Mouse (Mus musculus) cerebellum, adult 2 months (tissue): ENCODE measurements around the gene Adamtsl4. TPM values are rescaled to one million over a fixed set of nuclear protein-coding genes. Genes with fewer than 3 reads are reported as not detected.
"Not testable (repeated sequence)": the region's sequence is repeated elsewhere in the genome, so short reads cannot be mapped to it uniquely, and the experiment has no call there.

Source experiments
- DNase-seq, 2 experiments: peaks; one replicate each; pipeline ENCODE4 v3.0.0; 2021
- H3K27ac ChIP-seq: fragments of 200-500 bp; 2 replicates; pipeline ENCODE4 v1.5.1; 2012; ENCODE audit warnings: low read length, control low read depth, inconsistent platforms; ENCODE audit not compliant: insufficient read depth
- H3K27me3 ChIP-seq: fragments of 200-500 bp; 2 replicates; pipeline ENCODE4 v1.6.1; 2012; ENCODE audit warnings: inconsistent platforms, mild to moderate bottlenecking, low read length, moderate library complexity; ENCODE audit not compliant: control insufficient read depth, insufficient read depth
- H3K4me1 ChIP-seq: fragments of 200-500 bp; 2 replicates; pipeline ENCODE4 v1.6.1; 2011; ENCODE audit warnings: low read length; ENCODE audit not compliant: control insufficient read depth, insufficient read depth
- H3K4me3 ChIP-seq: fragments of 200-500 bp; replicated peaks from 2 replicates; pipeline ENCODE3; 2011; ENCODE audit warnings: mild to moderate bottlenecking, low read depth, low read length, control low read depth; ENCODE audit not compliant: insufficient read depth
- CTCF ChIP-seq: fragments of 200-500 bp; IDR thresholded peaks from 2 replicates; pipeline ENCODE4 v1.5.1; 2011; ENCODE audit warnings: low read depth, mild to moderate bottlenecking, control low read depth, low read length, moderate library complexity, borderline replicate concordance; ENCODE audit not compliant: insufficient read depth
- POLR2A ChIP-seq: fragments of 200-500 bp; IDR thresholded peaks from 2 replicates; pipeline ENCODE4 v1.6.1; 2011; ENCODE audit warnings: low read length, control low read depth, borderline replicate concordance; ENCODE audit not compliant: insufficient read depth
- WGBS: fragments of 180-500 bp; shearing (Covaris S2); methylation state at CpG from one replicate; pipeline ENCODE4 v1.1.7; 2018; 5-methylcytosine and 5-hydroxymethylcytosine counted together
- polyA plus RNA-seq: library from polyadenylated mRNA; depleted of rRNA; stranded (reverse); fragments of >200 nt; gene quantifications from 2 replicates; pipeline ENCODE4 v1.2.3, GENCODE M21; 2012

The Adamtsl4 gene
- polyA plus RNA-seq, 1 experiment = 15.9 TPM

DNA sequence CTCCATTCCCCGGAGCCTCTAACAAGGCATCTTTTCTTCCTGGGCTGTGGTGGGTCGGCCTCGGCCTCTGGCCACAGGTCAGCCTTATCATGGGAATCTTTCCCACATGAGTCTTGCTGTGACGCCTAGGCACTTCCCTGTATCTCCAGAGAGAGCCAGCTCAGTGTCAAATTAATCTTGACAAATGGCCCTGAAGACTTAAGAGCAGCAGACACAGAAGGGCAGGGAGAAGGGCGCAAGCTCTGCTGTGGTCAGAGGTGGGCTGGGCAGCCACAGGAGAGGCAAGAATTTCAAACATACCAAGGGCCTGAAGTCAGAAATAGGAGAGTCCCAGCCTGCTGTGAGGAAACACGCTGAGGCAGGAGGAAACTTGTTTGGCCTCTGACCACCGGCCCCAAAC lies 8.6 kb upstream of the Adamtsl4 start:
- TF ChIP-seq CTCF (no peak), POLR2A (no peak)
- Histone ChIP-seq H3K4me3 (no peak overlapping the region), H3K27ac (no peak overlapping the region; the same call in 1 of the 2 replicates), H3K27me3 (no peaks in the 10 kb centered on the region), H3K4me1 (peaks cover 9% of the 10 kb centered on the region)
- 44% methylated on average over 7 of the region's 7 CpGs for WGBS
- no peak for DNase-seq

DNA sequence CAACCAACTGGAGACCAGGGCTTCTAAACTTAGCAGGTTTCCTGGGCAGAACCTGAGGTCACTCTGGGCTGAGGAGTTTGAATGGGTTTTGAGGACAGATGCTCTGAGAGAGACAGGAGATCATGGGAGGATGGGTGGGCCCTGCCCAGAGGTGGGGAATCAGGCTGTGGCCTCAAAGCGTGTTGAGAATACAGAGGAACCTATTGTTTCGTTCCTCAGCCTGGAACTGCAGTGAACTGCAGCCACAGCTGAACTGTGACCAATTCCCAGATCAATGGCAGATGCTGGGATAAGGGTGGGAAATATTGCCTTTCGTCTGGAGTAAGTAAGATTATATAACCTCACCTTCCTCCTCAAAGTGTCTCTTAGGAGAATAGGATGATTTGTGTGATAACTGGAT lies 8.1 kb upstream of the Adamtsl4 start:
- no peak for DNase-seq
- TF ChIP-seq POLR2A (no peak), CTCF (no peak)
- Histone ChIP-seq H3K4me3 (no peak overlapping the region), H3K4me1 (peaks cover 9% of the 10 kb centered on the region), H3K27me3 (no peaks in the 10 kb centered on the region), H3K27ac (no peak overlapping the region)
- 76% methylated on average over 3 of the region's 3 CpGs for WGBS

DNA sequence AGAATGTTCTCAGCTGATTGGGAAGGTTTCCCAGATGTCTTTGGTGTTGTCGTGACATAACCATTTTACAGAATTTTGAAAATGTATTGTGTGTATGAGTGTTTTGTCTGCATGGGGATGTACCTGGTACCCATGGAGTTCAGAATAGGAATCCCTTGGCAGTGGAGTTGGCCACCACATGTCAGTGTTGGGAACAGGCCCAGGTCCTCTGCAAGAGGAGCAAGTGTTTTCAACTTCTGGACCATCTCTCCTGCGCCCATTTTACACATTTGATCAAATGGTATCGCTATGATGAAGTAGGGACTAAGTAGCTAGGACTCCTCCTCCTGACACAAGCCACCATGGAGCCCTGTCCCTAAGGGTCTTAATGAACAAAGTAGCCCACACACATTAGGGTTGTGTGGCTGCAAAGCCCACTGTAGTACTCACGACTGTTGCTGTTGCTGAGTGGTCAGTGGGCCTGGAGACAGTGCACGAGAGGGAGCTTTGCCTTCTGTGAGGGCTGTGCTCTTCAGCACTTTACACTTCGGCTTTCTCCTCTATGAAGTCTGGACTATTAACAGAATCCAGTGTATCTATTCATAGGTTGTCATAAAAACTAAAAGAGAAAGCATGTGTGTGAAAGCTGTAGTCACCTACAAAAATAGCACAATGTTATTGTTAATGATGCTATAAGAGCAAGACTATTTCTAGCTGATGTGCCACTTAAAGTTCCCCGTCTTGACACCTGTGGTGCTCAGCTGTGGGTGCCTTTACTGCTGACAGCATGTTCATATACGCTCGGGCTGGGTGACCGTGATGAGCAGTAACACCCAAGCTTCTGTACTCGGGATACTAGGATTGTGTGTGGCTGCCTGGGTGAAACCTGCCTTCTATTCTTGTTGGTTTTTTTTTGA lies 7.3 kb upstream of the Adamtsl4 start:
- Histone ChIP-seq H3K4me1 (peaks cover 3% of the 10 kb centered on the region), H3K27me3 (no peaks in the 10 kb centered on the region), H3K27ac (no peak overlapping the region), H3K4me3 (no peak overlapping the region)
- no peak for TF ChIP-seq POLR2A
- no peak for TF ChIP-seq CTCF
- no peak for DNase-seq
- WGBS = 89% methylated on average over 11 of the region's 11 CpGs

DNA sequence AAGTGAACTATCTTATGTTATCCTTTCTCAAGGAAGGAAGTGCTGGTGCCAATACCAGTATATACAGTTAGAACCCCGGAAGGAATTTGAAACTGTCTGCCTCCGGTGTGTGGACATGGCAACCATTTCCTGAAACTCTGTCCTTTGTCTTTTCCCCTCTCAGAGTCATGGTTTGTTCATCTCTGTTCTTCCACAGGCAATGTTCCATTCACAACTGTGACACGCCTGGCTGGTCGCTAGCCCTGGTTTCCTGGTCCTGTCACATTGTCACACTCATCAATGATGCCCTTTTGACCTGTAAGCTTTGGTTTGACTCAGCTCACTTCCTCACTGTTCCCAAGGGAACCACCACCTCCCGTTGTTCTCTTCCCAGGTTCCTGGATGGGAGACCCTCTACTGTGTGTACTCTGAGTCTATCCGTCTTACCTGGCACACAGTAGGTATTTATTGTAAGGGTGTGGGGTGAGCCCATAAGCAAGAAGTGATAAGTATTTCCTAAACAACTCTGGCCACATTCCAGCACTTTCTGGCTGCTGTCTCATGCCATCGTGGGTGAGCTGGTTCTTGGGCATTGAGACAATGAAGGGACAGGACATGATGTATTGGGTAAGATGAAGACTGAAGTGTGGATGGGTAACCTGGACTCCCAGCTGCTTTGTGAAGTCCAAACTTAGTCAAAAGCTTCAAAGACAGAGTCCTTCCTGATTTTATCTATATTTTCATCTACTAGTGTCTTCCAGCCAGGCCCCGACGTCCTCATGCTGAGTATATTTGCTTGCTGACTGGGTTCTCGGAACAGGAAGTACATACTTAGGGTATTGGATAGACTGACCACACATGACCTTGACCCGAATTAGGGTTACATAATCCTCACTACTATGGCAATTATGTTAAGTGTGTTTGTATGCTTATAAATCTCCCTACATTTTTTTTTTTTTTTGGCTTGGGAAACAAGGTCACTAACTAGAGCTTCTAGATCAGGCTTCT lies 6.4 kb upstream of the Adamtsl4 start:
- Histone ChIP-seq H3K27ac (no peak overlapping the region), H3K4me1 (no peaks in the 10 kb centered on the region), H3K4me3 (no peak overlapping the region), H3K27me3 (no peaks in the 10 kb centered on the region)
- WGBS = 58% methylated on average over 11 of the region's 11 CpGs
- TF ChIP-seq POLR2A = no peak
- no peak for TF ChIP-seq CTCF
- no peak for DNase-seq

DNA sequence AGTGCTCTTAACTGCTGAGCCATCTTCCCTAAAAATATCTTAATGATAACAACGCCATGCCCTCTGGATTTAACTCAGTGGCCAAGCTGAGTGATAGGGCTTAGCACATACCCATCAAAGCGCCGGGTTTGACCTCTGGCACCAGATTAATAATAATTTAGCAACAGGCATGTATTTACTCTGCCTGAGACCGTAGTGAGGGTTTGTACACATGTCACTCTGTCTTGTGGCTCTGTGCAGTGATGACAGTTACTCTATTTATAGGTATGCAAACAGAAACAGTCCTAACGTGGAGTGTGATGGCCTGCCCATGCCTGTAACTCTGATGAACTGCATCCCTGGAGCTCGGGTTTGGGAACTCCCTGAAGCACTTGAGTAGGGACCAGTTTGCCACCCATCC lies 5.0 kb upstream of the Adamtsl4 start:
- WGBS = 82% methylated on average over 6 of the region's 6 CpGs
- no peaks in the 10 kb centered on the region for H3K27me3 ChIP-seq
- H3K4me1 ChIP-seq = no peaks in the 10 kb centered on the region
- H3K4me3 ChIP-seq = no peak overlapping the region
- no peak for DNase-seq
- TF ChIP-seq POLR2A (no peak), CTCF (no peak)
- H3K27ac ChIP-seq = no peak overlapping the region

DNA sequence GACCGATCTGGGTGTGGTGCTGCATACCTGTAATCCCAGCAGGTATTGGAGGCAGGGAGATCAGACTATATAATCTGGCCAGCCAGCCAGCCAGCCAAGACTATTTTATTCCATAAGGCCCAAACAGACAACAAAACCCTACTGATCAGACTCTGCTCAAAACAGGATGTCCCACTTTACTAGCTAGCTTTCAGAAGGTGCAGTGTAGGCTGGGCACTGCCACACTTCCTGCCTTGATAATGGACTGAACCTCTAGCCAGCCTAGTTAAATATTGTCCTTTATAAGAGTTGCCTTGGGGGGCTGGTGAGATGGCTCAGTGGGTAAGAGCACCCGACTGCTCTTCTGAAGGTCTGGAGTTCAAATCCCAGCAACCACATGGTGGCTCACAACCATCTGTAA lies 2.8 kb upstream of the Adamtsl4 start:
- 99% methylated on average over 2 of the region's 2 CpGs for WGBS
- not testable (repeated sequence) for DNase-seq, H3K27me3 ChIP-seq, H3K4me1 ChIP-seq, H3K4me3 ChIP-seq, H3K27ac ChIP-seq

DNA sequence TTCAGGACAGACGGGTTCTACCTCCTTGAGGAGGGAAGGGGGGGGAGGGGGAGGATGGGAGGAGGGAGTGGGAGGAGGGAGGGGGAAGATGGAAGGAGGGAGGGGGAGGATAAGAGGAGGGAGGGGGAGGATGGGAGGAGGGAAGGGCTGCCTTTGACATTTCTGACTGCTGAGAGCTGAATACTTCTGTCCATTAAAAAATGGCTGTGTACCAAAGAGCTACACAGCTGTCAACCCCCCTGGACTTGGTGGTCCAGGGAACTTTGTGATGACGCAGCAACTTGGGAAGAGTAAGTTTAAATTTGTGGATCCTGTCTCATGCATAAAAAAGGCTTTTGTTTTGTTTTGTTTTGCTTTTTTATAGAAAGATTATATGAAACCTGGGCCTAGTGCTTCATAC lies 2.2 kb upstream of the Adamtsl4 start:
- TF ChIP-seq CTCF (no peak), POLR2A (no peak)
- no peak overlapping the region for H3K27ac ChIP-seq
- H3K4me1 ChIP-seq = peaks cover 6% of the 10 kb centered on the region; the same call in 1 of the 2 replicates
- 53% methylated on average over 2 of the region's 2 CpGs for WGBS
- no peak overlapping the region for H3K4me3 ChIP-seq
- H3K27me3 ChIP-seq = no peaks in the 10 kb centered on the region
- DNase-seq = no peak
